Mouse (Mus musculus) heart, embryonic 12.5 days (tissue): ENCODE results near the gene Suz12. TPM values are rescaled to one million over a fixed set of nuclear protein-coding genes. Genes with fewer than 3 reads are reported as not detected.
"Not testable (repeated sequence)": the region's sequence is repeated elsewhere in the genome, so short reads cannot be mapped to it uniquely, and the experiment has no call there.

ENCODE experiments used
- ATAC-seq: fragments of 200-750 bp; cut with Nextera tagmentation; 2 replicates; pipeline ENCODE4 v1.8.0; 2017; ENCODE audit warnings: moderate TSS enrichment, moderate library complexity; ENCODE audit not compliant: insufficient number of reproducible peaks, low FRiP score
- H3K27ac ChIP-seq: fragments of 300-500 bp; sonication (generic); 2 replicates; pipeline ENCODE4 v1.5.1; 2016; ENCODE audit warnings: mild to moderate bottlenecking, moderate library complexity; ENCODE audit not compliant: poor library complexity, severe bottlenecking
- H3K27me3 ChIP-seq: fragments of 300-500 bp; sonication (generic); replicated peaks from 2 replicates; pipeline ENCODE4 v1.6.1; 2016; ENCODE audit warnings: mild to moderate bottlenecking, moderate library complexity
- H3K36me3 ChIP-seq: fragments of 300-500 bp; sonication (generic); 2 replicates; pipeline ENCODE4 v1.6.1; 2016; ENCODE audit warnings: mild to moderate bottlenecking, moderate library complexity
- H3K4me1 ChIP-seq: fragments of 300-500 bp; sonication (generic); replicated peaks from 2 replicates; pipeline ENCODE4 v1.6.1; 2016; ENCODE audit warnings: mild to moderate bottlenecking
- H3K4me2 ChIP-seq: fragments of 300-500 bp; sonication (generic); 2 replicates; pipeline ENCODE4 v1.6.1; 2016; ENCODE audit warnings: mild to moderate bottlenecking, moderate library complexity
- H3K4me3 ChIP-seq: fragments of 300-500 bp; sonication (generic); 2 replicates; pipeline ENCODE4 v1.5.1; 2016; ENCODE audit warnings: mild to moderate bottlenecking
- H3K9ac ChIP-seq: fragments of 300-500 bp; sonication (generic); 2 replicates; pipeline ENCODE4 v1.6.1; 2016; ENCODE audit warnings: mild to moderate bottlenecking, moderate library complexity
- H3K9me3 ChIP-seq: fragments of 300-500 bp; sonication (generic); replicated peaks from 2 replicates; pipeline ENCODE4 v1.6.1; 2016; ENCODE audit warnings: mild to moderate bottlenecking, moderate library complexity
- WGBS: fragments of 180-500 bp; shearing (Covaris S2); methylation state at CpG from one replicate; pipeline ENCODE4 v1.1.7; 2016; 5-methylcytosine and 5-hydroxymethylcytosine counted together
- polyA plus RNA-seq: library from polyadenylated mRNA; unstranded; fragments of >200 nt; fragmentation: Nextera tagmentation; extraction: Ambion mirVana; gene quantifications from 2 replicates; pipeline ENCODE4 v1.2.1, GENCODE M21; 2016

Suz12 gene
- polyA plus RNA-seq, 1 experiment from 2014 or later = 25.4 TPM

DNA sequence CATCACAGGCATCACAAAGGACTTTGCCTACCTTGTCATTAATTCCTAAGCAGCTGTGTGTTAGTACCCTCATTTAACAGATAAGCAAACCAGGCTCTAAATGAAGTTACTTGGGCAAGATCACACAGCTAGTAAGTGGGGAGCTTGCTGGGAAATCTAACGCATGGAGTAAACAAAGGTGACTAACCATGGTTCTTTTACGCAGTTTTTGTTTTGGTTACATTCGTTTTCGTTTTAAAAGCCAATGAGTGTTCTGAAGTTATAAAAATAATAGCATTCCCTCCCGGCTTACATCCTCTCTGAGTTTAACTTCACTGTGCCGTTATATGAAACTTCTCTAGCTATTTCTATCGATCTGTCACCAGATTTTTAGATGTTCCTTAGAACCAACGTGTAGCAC lies 19.8 kb upstream of the Suz12 start:
- H3K9me3 ChIP-seq = no peaks in the 10 kb centered on the region
- H3K9ac ChIP-seq = 0 out of 2 replicates have a peak overlapping the region, but pooled peaks have one; percentile 67
- 15% methylated on average over 8 of the region's 8 CpGs for WGBS
- no peak overlapping the region for H3K27ac ChIP-seq
- H3K4me3 ChIP-seq = peak overlapping the region; percentile 51
- ATAC-seq = no peak
- H3K27me3 ChIP-seq = peaks cover 5% of the 10 kb centered on the region
- no peaks in the 10 kb centered on the region for H3K36me3 ChIP-seq
- H3K4me2 ChIP-seq = peak overlapping the region; percentile 83
- peaks cover 6% of the 10 kb centered on the region for H3K4me1 ChIP-seq

DNA sequence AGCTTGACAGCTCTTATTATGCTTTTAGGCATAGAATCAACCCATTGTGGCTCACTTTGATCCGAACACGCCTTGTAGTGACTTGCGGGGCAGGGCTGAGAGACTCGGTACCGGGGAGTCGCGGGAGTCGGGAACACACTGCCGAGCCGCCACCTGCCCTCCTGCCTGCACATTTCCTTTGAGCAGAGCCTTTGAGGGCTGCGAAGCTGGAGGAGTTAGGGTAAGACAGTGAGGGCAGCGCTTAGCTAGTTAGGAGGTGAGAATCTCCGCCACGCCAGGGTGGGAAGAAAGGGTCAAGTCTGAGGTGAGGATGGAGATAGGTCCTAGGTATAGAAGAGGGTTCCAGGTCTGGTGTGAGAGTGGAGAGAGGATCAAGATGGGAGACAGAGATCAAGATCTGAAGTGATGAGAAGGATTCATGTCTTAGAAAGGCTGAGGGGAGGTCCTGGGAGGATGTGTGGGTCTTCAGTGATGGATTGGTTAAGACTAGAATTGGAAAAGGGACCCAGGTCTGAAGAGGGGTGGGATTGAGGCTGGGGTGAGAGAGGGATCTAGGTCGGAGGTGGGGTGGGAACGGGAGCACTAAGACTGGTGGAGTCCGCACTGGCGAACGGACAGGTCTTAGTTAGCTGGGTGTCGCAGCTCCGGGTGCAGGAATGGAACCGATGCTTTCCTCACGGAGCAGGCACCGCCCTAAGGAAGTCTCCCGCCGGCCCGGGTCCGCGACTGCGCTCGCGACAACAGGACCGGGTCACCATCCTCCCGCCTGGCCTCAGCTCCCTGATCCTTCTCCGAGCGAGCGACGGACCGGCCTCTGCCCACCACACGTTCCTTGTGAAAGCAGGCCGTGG lies 19.1 kb upstream of the Suz12 start:
- H3K27ac ChIP-seq = no peak overlapping the region
- H3K4me1 ChIP-seq = peaks cover 6% of the 10 kb centered on the region
- peaks cover 5% of the 10 kb centered on the region for H3K27me3 ChIP-seq
- no peaks in the 10 kb centered on the region for H3K9me3 ChIP-seq
- peak; percentile 33; the same call in 1 of the 2 replicates for ATAC-seq
- H3K36me3 ChIP-seq = no peaks in the 10 kb centered on the region
- under 1% methylated on average over 41 of the region's 41 CpGs for WGBS
- peak overlapping the region; percentile 51 for H3K4me3 ChIP-seq
- peak overlapping the region; percentile 67 for H3K9ac ChIP-seq
- H3K4me2 ChIP-seq = peak overlapping the region; percentile 83

GRCm38 (mm10) chr11:79975377-79975776 lies 17.5 kb upstream of the Suz12 start:
- Histone ChIP-seq H3K4me2 (no peak overlapping the region), H3K27me3 (peaks cover 5% of the 10 kb centered on the region), H3K9me3 (no peaks in the 10 kb centered on the region), H3K4me1 (peaks cover 6% of the 10 kb centered on the region), H3K36me3 (no peaks in the 10 kb centered on the region), H3K27ac (no peak overlapping the region), H3K4me3 (no peak overlapping the region), H3K9ac (no peak overlapping the region)
- no peak for ATAC-seq
- 72% methylated on average over 2 of the region's 2 CpGs for WGBS

- Histone ChIP-seq H3K9me3 (no peaks in the 10 kb centered on the region), H3K36me3 (no peaks in the 10 kb centered on the region), H3K4me1 (peaks cover 6% of the 10 kb centered on the region), H3K4me3 (no peak overlapping the region), H3K9ac (no peak overlapping the region), H3K27ac (no peak overlapping the region), H3K27me3 (peaks cover 5% of the 10 kb centered on the region), H3K4me2 (no peak overlapping the region)
- WGBS = 79% methylated on average over 1 of the region's 1 CpGs
- no peak for ATAC-seq
These were observed 16.7 kb upstream of the Suz12 start for GRCm38 (mm10) chr11:79976222-79976621.

DNA sequence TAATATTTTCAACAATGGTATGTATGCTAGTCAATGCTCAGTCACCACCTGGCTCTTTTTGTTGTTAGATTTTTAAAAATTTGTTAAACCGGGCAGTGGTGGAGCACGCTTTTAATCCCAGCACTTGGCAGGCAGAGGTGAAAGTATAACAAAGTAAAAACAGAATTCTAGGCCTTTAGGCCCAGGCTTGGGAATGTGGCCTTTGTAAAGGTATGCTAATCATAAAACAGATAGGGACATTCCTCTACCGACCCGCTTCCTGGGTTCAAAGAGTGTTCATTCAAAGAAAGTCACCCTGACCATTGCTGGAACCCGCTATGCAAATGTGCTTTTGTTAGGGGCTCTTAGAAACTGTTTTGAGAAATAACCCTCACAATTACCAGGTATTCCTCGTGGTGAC lies 16.3 kb upstream of the Suz12 start:
- not testable (repeated sequence) for H3K9ac ChIP-seq, H3K36me3 ChIP-seq, H3K27ac ChIP-seq, H3K9me3 ChIP-seq, H3K27me3 ChIP-seq, ATAC-seq, H3K4me2 ChIP-seq, H3K4me1 ChIP-seq, H3K4me3 ChIP-seq
- 78% methylated on average over 6 of the region's 6 CpGs for WGBS

- not testable (repeated sequence) for H3K27me3 ChIP-seq, H3K36me3 ChIP-seq, H3K4me3 ChIP-seq, ATAC-seq, H3K27ac ChIP-seq, H3K9me3 ChIP-seq, H3K4me1 ChIP-seq, H3K9ac ChIP-seq, H3K4me2 ChIP-seq
- 93% methylated on average over 14 of the region's 14 CpGs for WGBS
These were observed 15.8 kb upstream of the Suz12 start for GRCm38 (mm10) chr11:79977061-79977460.

DNA sequence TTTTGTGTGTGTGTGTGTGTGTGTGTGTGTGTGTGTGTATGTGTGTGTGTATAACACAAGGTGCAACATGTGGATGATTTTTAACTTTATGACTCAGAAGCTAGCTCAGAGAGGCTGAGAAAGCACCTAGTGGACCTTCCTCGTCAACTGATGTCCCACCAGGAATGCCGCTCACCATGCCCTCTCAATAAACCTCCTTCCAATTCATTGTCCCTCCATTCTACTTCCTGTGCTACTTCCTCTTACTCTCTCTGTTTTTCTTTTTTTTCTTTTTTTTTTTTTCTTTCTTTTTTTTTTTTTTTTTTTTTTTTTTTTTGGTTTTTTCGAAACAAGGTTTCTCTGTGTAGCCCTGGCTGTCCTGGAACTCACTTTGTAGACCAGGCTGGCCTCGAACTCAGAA lies 15.2 kb upstream of the Suz12 start:
- H3K27me3 ChIP-seq, H3K27ac ChIP-seq, H3K36me3 ChIP-seq, H3K9ac ChIP-seq, H3K9me3 ChIP-seq, H3K4me2 ChIP-seq, ATAC-seq, H3K4me3 ChIP-seq, H3K4me1 ChIP-seq: not testable (repeated sequence)
- 79% methylated on average over 4 of the region's 4 CpGs for WGBS

GRCm38 (mm10) chr11:79986886-79987285 lies 6.0 kb upstream of the Suz12 start:
- H3K4me2 ChIP-seq = no peak overlapping the region
- no peaks in the 10 kb centered on the region for H3K4me1 ChIP-seq
- H3K27me3 ChIP-seq = no peaks in the 10 kb centered on the region
- 74% methylated on average over 4 of the region's 4 CpGs for WGBS
- no peak overlapping the region for H3K27ac ChIP-seq
- H3K9me3 ChIP-seq = no peaks in the 10 kb centered on the region
- no peak for ATAC-seq
- no peak overlapping the region for H3K4me3 ChIP-seq
- no peaks in the 10 kb centered on the region for H3K36me3 ChIP-seq
- H3K9ac ChIP-seq = no peak overlapping the region

GRCm38 (mm10) chr11:79987896-79988295 lies 5.0 kb upstream of the Suz12 start:
- Histone ChIP-seq H3K36me3 (no peaks in the 10 kb centered on the region), H3K4me3 (no peak overlapping the region), H3K4me1 (no peaks in the 10 kb centered on the region), H3K4me2 (no peak overlapping the region), H3K9me3 (no peaks in the 10 kb centered on the region), H3K27me3 (no peaks in the 10 kb centered on the region), H3K27ac (no peak overlapping the region), H3K9ac (no peak overlapping the region)
- 89% methylated on average over 3 of the region's 3 CpGs for WGBS
- no peak for ATAC-seq

DNA sequence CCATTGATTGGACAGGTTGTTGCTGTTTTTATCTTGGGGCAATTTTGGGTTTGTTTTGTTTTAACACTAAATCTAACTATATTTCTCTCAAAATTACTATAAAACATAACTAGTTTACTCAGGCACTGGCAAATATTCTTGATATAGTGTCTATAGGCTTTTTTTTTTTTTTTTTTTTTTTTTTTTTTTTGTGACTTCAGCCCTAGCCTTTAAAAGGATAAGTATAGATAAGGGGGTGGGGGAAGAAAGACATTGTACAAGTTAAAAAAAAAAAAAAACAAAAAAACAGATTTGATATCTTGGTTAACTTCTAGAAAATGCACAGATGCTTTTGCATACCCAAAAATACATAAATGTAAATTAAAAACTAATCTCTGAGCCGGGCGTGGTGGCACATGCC lies 2.8 kb upstream of the Suz12 start:
- Histone ChIP-seq H3K9ac (no peak overlapping the region), H3K4me1 (0 out of 2 replicates have a peak, but pooled peaks cover under 1% of the 10 kb centered on the region), H3K9me3 (no peaks in the 10 kb centered on the region), H3K27ac (no peak overlapping the region), H3K36me3 (no peaks in the 10 kb centered on the region), H3K4me2 (no peak overlapping the region), H3K27me3 (no peaks in the 10 kb centered on the region), H3K4me3 (no peak overlapping the region)
- no peak for ATAC-seq
- 87% methylated on average over 2 of the region's 2 CpGs for WGBS

GRCm38 (mm10) chr11:79991600-79991999 lies 1.3 kb upstream of the Suz12 start:
- no peak overlapping the region for H3K4me3 ChIP-seq
- 87% methylated on average over 5 of the region's 5 CpGs for WGBS
- no peak overlapping the region for H3K9ac ChIP-seq
- no peaks in the 10 kb centered on the region for H3K27me3 ChIP-seq
- peaks cover 3% of the 10 kb centered on the region; the same call in 1 of the 2 replicates for H3K36me3 ChIP-seq
- H3K4me1 ChIP-seq = 0 out of 2 replicates have a peak, but pooled peaks cover 2% of the 10 kb centered on the region
- H3K9me3 ChIP-seq = no peaks in the 10 kb centered on the region
- ATAC-seq = no peak
- H3K4me2 ChIP-seq = no peak overlapping the region
- no peak overlapping the region for H3K27ac ChIP-seq
